Mouse (Mus musculus): ENCODE results near the gene Tcf21. TPM values are rescaled to one million over a fixed set of nuclear protein-coding genes. Genes with fewer than 3 reads are reported as not detected.

Tcf21 gene
- polyA plus RNA-seq, 1 experiment from 2014 or later, result 410 TPM

DNA sequence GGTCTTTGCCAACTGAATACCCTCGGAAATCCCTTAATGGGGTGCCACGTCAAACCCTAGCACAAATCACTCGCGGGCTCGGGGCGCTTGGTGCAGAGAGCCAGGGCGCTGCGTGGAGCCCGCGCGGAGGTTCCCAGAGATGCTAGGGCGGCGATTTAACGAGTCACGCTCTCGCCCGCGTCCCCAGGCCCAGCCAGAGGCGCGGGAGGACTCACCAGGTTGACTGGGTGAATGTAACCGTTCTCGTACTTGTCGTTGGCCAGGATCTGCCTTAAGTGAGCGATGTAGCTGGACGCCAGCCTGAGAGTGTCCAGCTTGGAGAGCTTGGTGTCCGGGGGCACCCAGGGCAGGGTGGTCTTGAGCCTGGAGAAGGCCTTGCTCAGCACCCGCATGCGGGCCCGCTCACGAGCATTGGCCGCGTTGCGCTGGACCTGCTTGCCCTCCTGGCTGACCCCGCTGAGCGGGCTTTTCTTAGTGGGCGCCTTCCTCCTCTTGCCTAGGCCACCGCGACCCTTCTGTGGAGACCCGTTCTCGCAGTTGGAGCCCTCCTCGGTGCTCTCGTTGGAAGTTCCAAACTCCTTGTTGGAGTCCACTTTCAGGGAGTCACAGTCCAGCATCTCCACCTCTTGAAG is 619 bp downstream of the Tcf21 start:
- H3K4me1 ChIP-seq (ENCODE audit: control insufficient read depth, insufficient read depth, low read length), result peaks cover 20% of the 10 kb centered on the region; the same call in 1 of the 2 replicates
- H3K27ac ChIP-seq (ENCODE audit: low read length), result peak overlapping the region; percentile 99
- no peaks in the 10 kb centered on the region for H3K9me3 ChIP-seq (ENCODE audit: control insufficient read depth, low read depth, low read length)
- H3K4me3 ChIP-seq (ENCODE audit: low read depth, low read length), result peak overlapping the region; percentile 74
- H3K36me3 ChIP-seq (ENCODE audit: control insufficient read depth, insufficient read depth, low read length), result no peaks in the 10 kb centered on the region
- ATAC-seq (ENCODE audit: insufficient number of reproducible peaks, insufficient read depth, low FRiP score, low read depth), result no peak
- H3K27me3 ChIP-seq (ENCODE audit: control insufficient read depth, insufficient read depth, low read length), result no peaks in the 10 kb centered on the region
- peak overlapping the region; percentile 38; the same call in 1 of the 2 replicates for H3K4me2 ChIP-seq (replicated peaks; ENCODE audit: low read depth, low read length)
- peak overlapping the region; percentile 99 for H3K9ac ChIP-seq (replicated peaks; ENCODE audit: low read depth, low read length)
- WGBS, result under 1% methylated on average over 42 of the region's 42 CpGs

DNA sequence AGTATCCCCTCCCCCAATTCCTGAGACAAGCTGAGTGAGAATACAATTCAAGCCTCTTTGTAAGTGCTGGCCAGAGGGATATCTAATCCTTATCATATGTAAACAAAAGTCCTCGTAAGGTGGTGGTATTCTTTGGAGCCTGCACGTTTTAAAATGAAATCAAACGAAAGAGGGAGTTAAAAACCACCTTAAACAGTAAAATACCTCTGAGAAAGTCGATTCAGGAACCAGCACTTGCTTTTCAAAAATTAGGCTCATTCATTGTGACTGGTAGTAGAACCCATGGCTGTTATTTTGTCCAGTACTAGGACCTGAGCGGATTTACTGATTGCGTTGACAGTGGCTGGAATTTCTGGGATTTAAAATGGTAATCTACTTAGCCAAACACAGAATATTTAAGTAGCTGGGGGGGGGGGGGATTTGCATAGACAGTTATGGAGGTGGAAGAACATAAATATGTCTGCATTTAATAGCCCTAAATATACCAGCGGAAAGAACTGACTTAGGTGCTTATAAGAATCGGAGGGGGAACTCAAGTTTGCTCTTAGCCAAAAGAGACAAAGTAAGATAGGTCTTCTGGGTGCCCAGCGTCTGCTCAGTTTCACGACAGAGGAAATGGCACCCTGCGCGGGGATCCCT is 1.3 kb downstream of the Tcf21 start:
- H3K36me3 ChIP-seq (ENCODE audit: control insufficient read depth, insufficient read depth, low read length), result no peaks in the 10 kb centered on the region
- H3K9ac ChIP-seq (replicated peaks; ENCODE audit: low read depth, low read length), result peak overlapping the region; percentile 99
- peak overlapping the region; percentile 74 for H3K4me3 ChIP-seq (ENCODE audit: low read depth, low read length)
- under 1% methylated on average over 12 of the region's 12 CpGs for WGBS
- H3K27ac ChIP-seq (ENCODE audit: low read length), result peak overlapping the region; percentile 99
- H3K27me3 ChIP-seq (ENCODE audit: control insufficient read depth, insufficient read depth, low read length), result no peaks in the 10 kb centered on the region
- H3K4me1 ChIP-seq (ENCODE audit: control insufficient read depth, insufficient read depth, low read length), result peaks cover 22% of the 10 kb centered on the region; the same call in 1 of the 2 replicates
- peak overlapping the region; percentile 38; the same call in 1 of the 2 replicates for H3K4me2 ChIP-seq (replicated peaks; ENCODE audit: low read depth, low read length)
- no peak for ATAC-seq (ENCODE audit: insufficient number of reproducible peaks, insufficient read depth, low FRiP score, low read depth)
- no peaks in the 10 kb centered on the region for H3K9me3 ChIP-seq (ENCODE audit: control insufficient read depth, low read depth, low read length)

DNA sequence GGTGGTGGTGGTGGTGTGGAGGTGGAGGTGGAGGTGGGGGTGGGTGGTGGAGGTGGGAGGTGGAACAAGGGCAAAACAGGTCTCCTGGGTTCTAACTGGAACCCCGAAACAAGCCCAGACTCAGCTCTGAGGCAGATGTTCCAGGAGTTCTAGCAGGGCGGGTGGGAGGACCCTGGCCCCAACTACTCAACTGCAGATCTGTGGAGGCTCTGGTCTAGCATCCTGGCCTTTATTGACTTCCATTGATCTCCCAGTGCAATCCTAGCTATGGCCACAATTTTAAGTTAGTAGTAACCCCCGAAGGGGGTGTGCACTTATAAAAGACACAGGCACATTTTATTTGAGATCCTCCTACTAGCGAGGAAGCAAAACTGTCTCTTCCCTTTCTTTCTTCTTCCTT is 2.0 kb downstream of the Tcf21 start:
- Histone ChIP-seq H3K9me3 (ENCODE audit: control insufficient read depth, low read depth, low read length) (no peaks in the 10 kb centered on the region), H3K4me1 (ENCODE audit: control insufficient read depth, insufficient read depth, low read length) (0 out of 2 replicates have a peak, but pooled peaks cover 21% of the 10 kb centered on the region), H3K9ac (replicated peaks; ENCODE audit: low read depth, low read length) (peak overlapping the region; percentile 99), H3K4me3 (ENCODE audit: low read depth, low read length) (peak overlapping the region; percentile 74), H3K36me3 (ENCODE audit: control insufficient read depth, insufficient read depth, low read length) (no peaks in the 10 kb centered on the region), H3K27ac (ENCODE audit: low read length) (peak overlapping the region; percentile 99), H3K4me2 (replicated peaks; ENCODE audit: low read depth, low read length) (peak overlapping the region; percentile 43), H3K27me3 (ENCODE audit: control insufficient read depth, insufficient read depth, low read length) (no peaks in the 10 kb centered on the region)
- 1% methylated on average over 4 of the region's 4 CpGs for WGBS
- ATAC-seq (ENCODE audit: insufficient number of reproducible peaks, insufficient read depth, low FRiP score, low read depth), result no peak

DNA sequence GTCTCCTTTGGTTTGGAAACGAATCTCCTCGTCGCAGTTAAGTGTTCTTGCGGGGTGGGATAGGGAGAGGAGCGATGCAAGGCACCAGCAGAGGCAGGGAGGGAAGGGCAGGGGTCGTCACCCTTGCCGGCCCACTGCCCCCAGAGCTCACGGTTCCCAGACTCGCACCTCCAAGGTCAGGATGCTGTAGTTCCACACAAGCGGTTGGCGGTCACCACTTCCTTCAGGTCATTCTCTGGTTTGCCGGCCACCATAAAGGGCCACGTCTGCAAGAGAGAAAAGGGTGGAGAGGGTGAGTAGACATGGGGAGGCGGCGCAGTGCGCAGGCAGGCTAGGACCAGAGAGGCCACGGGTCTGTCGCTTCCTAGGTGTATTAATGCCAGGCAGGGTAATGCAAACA is 2.4 kb downstream of the Tcf21 start:
- peak overlapping the region; percentile 43 for H3K4me2 ChIP-seq (replicated peaks; ENCODE audit: low read depth, low read length)
- no peaks in the 10 kb centered on the region for H3K9me3 ChIP-seq (ENCODE audit: control insufficient read depth, low read depth, low read length)
- H3K9ac ChIP-seq (replicated peaks; ENCODE audit: low read depth, low read length), result peak overlapping the region; percentile 99
- H3K27ac ChIP-seq (ENCODE audit: low read length), result peak overlapping the region; percentile 99
- H3K27me3 ChIP-seq (ENCODE audit: control insufficient read depth, insufficient read depth, low read length), result no peaks in the 10 kb centered on the region
- H3K36me3 ChIP-seq (ENCODE audit: control insufficient read depth, insufficient read depth, low read length), result no peaks in the 10 kb centered on the region
- no peak for ATAC-seq (ENCODE audit: insufficient number of reproducible peaks, insufficient read depth, low FRiP score, low read depth)
- WGBS, result 1% methylated on average over 18 of the region's 18 CpGs
- H3K4me3 ChIP-seq (ENCODE audit: low read depth, low read length), result peak overlapping the region; percentile 74
- H3K4me1 ChIP-seq (ENCODE audit: control insufficient read depth, insufficient read depth, low read length), result 0 out of 2 replicates have a peak, but pooled peaks cover 21% of the 10 kb centered on the region

DNA sequence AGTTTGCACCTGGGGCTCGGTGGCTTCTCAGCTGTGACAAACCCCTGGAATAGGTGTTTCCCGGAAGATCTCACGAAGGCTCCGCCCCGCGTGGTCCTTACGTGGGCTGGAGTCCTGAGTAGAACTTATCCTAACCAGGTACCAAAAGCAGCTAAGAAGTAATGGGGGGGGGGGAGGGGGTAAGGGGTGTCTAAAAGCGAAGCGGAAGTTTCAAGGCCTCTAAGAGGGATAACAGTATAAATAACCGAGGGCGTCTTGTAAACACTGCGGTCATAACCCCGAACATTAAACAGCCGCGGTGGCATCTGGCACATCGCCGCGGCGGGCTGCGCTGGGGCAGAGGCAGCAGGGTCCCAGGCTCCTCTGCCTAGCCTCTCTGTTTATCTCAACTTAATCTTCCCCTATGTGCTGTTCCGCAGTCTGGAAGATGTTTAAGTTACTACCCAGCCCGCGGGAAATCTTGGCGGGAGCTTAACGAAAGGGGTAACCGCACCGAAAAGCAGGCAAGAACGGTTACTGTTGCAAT is 3.7 kb downstream of the Tcf21 start:
- Histone ChIP-seq H3K4me3 (ENCODE audit: low read depth, low read length) (peak overlapping the region; percentile 74), H3K9ac (replicated peaks; ENCODE audit: low read depth, low read length) (peak overlapping the region; percentile 65), H3K4me1 (ENCODE audit: control insufficient read depth, insufficient read depth, low read length) (peaks cover 14% of the 10 kb centered on the region; the same call in 1 of the 2 replicates), H3K36me3 (ENCODE audit: control insufficient read depth, insufficient read depth, low read length) (no peaks in the 10 kb centered on the region), H3K4me2 (replicated peaks; ENCODE audit: low read depth, low read length) (peak overlapping the region; percentile 57), H3K27me3 (ENCODE audit: control insufficient read depth, insufficient read depth, low read length) (no peaks in the 10 kb centered on the region), H3K9me3 (ENCODE audit: control insufficient read depth, low read depth, low read length) (no peaks in the 10 kb centered on the region), H3K27ac (ENCODE audit: low read length) (peak overlapping the region; percentile 88)
- under 1% methylated on average over 28 of the region's 28 CpGs for WGBS
- peak; percentile 40; the same call in 1 of the 2 replicates for ATAC-seq (ENCODE audit: insufficient number of reproducible peaks, insufficient read depth, low FRiP score, low read depth)

DNA sequence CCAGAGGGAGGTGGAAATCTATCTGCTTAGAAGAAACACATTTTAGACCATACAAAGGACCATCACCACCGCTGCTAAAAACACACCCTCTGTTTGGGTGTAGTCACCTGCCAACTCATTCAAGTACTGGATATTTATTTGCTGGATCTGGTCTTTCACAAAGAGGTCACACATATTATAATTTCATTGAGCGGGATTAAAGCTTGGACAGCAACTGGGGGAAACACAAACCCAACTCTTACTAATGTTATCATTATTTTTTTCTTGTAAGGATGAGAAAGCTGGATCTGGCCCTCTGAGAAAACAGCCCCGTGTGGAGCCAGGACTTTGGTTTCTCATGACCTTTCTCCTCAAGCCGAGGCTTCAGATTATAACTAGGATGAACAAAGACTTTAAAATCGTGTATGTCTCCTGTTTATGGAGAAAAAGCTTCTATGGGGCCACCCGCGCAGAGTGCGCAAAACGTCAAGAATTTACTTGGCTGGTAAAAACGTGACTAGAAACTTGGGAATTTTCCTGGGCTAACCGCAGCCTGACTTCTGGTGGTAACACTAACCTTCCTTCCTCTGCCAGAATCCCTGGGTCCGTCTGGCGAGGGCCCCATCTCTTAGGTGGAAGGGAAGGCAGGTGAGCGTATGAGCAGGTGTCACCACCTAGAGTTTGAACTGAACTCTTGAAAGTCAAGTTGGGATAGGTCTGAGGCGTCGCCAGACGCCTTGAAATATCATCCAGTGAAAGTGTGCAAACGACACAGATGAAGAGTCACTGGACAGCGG is 4.3 kb downstream of the Tcf21 start:
- H3K36me3 ChIP-seq (ENCODE audit: control insufficient read depth, insufficient read depth, low read length), result no peaks in the 10 kb centered on the region
- ATAC-seq (ENCODE audit: insufficient number of reproducible peaks, insufficient read depth, low FRiP score, low read depth), result no peak
- WGBS, result 4% methylated on average over 19 of the region's 19 CpGs
- H3K9me3 ChIP-seq (ENCODE audit: control insufficient read depth, low read depth, low read length), result no peaks in the 10 kb centered on the region
- H3K9ac ChIP-seq (replicated peaks; ENCODE audit: low read depth, low read length), result peak overlapping the region; percentile 65
- no peaks in the 10 kb centered on the region for H3K27me3 ChIP-seq (ENCODE audit: control insufficient read depth, insufficient read depth, low read length)
- peak overlapping the region; percentile 74 for H3K4me3 ChIP-seq (ENCODE audit: low read depth, low read length)
- peak overlapping the region; percentile 88 for H3K27ac ChIP-seq (ENCODE audit: low read length)
- peak overlapping the region; percentile 57 for H3K4me2 ChIP-seq (replicated peaks; ENCODE audit: low read depth, low read length)
- H3K4me1 ChIP-seq (ENCODE audit: control insufficient read depth, insufficient read depth, low read length), result peaks cover 9% of the 10 kb centered on the region; the same call in 1 of the 2 replicates

DNA sequence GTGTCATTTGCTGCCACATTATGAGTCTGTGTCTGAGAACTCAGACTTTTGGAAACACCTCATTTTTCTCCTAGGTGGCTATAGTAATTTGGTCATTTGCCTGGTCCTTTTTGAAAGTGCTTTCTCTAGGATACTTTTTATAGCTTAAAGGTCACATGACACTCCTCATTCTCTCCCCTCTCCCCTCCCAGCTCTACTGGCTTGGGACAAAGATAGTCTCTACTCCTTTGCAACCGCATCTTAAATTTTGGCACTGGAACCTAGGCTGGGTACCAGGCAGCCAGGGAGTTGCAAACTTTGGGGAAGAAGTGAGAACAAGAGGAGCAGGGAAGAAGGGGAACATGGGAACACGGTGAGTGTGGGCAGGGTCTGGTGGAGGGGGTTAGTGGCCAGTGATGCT is 5.2 kb downstream of the Tcf21 start:
- Histone ChIP-seq H3K4me2 (replicated peaks; ENCODE audit: low read depth, low read length) (peak overlapping the region; percentile 57), H3K9ac (replicated peaks; ENCODE audit: low read depth, low read length) (peak overlapping the region; percentile 65; the same call in 1 of the 2 replicates)
- ATAC-seq (ENCODE audit: insufficient number of reproducible peaks, insufficient read depth, low FRiP score, low read depth), result no peak

DNA sequence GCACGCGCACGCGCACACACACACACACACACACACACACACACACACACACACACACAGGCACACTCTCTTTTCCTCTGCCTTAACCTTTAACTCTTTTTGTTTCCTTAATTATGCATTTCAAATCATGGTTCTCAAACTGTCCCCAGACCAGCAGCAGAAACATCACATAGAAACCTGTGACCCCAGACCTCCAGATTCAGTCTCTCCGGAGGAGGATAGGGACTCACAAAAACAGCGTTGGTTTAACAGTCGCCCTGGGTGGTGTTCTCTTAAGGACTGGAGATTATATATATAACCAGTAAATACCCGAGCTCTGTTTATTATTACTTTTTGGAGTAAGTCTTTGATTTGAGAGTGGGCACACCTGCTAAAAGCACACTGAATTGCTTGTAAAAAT is 5.7 kb downstream of the Tcf21 start:
- Histone ChIP-seq H3K27me3 (ENCODE audit: control insufficient read depth, insufficient read depth, low read length) (no peaks in the 10 kb centered on the region), H3K9me3 (ENCODE audit: control insufficient read depth, low read depth, low read length) (no peaks in the 10 kb centered on the region), H3K4me1 (ENCODE audit: control insufficient read depth, insufficient read depth, low read length) (peaks cover 9% of the 10 kb centered on the region; the same call in 1 of the 2 replicates), H3K36me3 (ENCODE audit: control insufficient read depth, insufficient read depth, low read length) (no peaks in the 10 kb centered on the region), H3K4me3 (ENCODE audit: low read depth, low read length) (no peak overlapping the region), H3K27ac (ENCODE audit: low read length) (peak overlapping the region; percentile 88), H3K9ac (replicated peaks; ENCODE audit: low read depth, low read length) (no peak overlapping the region), H3K4me2 (replicated peaks; ENCODE audit: low read depth, low read length) (peak overlapping the region; percentile 57)
- ATAC-seq (ENCODE audit: insufficient number of reproducible peaks, insufficient read depth, low FRiP score, low read depth), result no peak
- WGBS, result 0% methylated on average over 8 of the region's 8 CpGs

More for the DNA sequence above, 5.2 kb downstream of the Tcf21 start:
- 2% methylated on average over 2 of the region's 2 CpGs for WGBS
- Histone ChIP-seq H3K9me3 (ENCODE audit: control insufficient read depth, low read depth, low read length) (no peaks in the 10 kb centered on the region), H3K36me3 (ENCODE audit: control insufficient read depth, insufficient read depth, low read length) (no peaks in the 10 kb centered on the region), H3K4me1 (ENCODE audit: control insufficient read depth, insufficient read depth, low read length) (peaks cover 9% of the 10 kb centered on the region; the same call in 1 of the 2 replicates), H3K27ac (ENCODE audit: low read length) (peak overlapping the region; percentile 88), H3K4me3 (ENCODE audit: low read depth, low read length) (peak overlapping the region; percentile 74), H3K27me3 (ENCODE audit: control insufficient read depth, insufficient read depth, low read length) (no peaks in the 10 kb centered on the region)

Data from stomach, embryonic 14.5 days (tissue).